Mouse (Mus musculus) limb, embryonic 13.5 days (tissue): Measurements from ENCODE around the gene Eif2b4. TPM values are rescaled to one million over a fixed set of nuclear protein-coding genes. Genes with fewer than 3 reads are reported as not detected.
A peak's percentile ranks its signal among the peaks of the same experiment; 100 is the strongest.

ENCODE experiments used
- ATAC-seq: fragments of 200-750 bp; cut with Nextera tagmentation; 2 replicates; pipeline ENCODE4 v1.8.0; 2017; ENCODE audit warnings: low read depth, moderate number of reproducible peaks, moderate TSS enrichment; ENCODE audit not compliant: low FRiP score
- H3K27ac ChIP-seq: fragments of 300-500 bp; sonication (generic); 2 replicates; pipeline ENCODE4 v1.5.1; 2015; ENCODE audit warnings: inconsistent platforms, mild to moderate bottlenecking, moderate library complexity
- H3K27me3 ChIP-seq: fragments of 300-500 bp; sonication (generic); 2 replicates; pipeline ENCODE4 v1.6.1; 2015; ENCODE audit warnings: mild to moderate bottlenecking, inconsistent platforms
- H3K36me3 ChIP-seq: fragments of 300-500 bp; sonication (generic); 2 replicates; pipeline ENCODE4 v1.6.1; 2015; ENCODE audit warnings: inconsistent platforms, mild to moderate bottlenecking, moderate library complexity
- H3K4me1 ChIP-seq: fragments of 300-500 bp; sonication (generic); 2 replicates; pipeline ENCODE4 v1.6.1; 2015; ENCODE audit warnings: inconsistent platforms
- H3K4me2 ChIP-seq: fragments of 300-500 bp; sonication (generic); replicated peaks from 2 replicates; pipeline ENCODE4 v1.6.1; 2015; ENCODE audit warnings: inconsistent platforms, mild to moderate bottlenecking, moderate library complexity
- H3K4me3 ChIP-seq: fragments of 300-500 bp; sonication (generic); 2 replicates; pipeline ENCODE4 v1.5.1; 2015; ENCODE audit warnings: moderate library complexity, mild to moderate bottlenecking, inconsistent platforms
- H3K9ac ChIP-seq: fragments of 300-500 bp; sonication (generic); 2 replicates; pipeline ENCODE4 v1.6.1; 2015; ENCODE audit warnings: mild to moderate bottlenecking, inconsistent platforms
- H3K9me3 ChIP-seq: fragments of 300-500 bp; sonication (generic); 2 replicates; pipeline ENCODE4 v1.6.1; 2016; ENCODE audit warnings: inconsistent platforms
- WGBS: fragments of 180-500 bp; shearing (Covaris S2); methylation state at CpG from one replicate; pipeline ENCODE4 v1.1.7; 2015; 5-methylcytosine and 5-hydroxymethylcytosine counted together
- polyA plus RNA-seq: library from polyadenylated mRNA; unstranded; fragments of >200 nt; fragmentation: Nextera tagmentation; extraction: Ambion mirVana; gene quantifications from 2 replicates; pipeline ENCODE4 v1.2.1, GENCODE M21; 2015

Eif2b4 gene
- polyA plus RNA-seq = 72.6 and 76.3 TPM in 2 replicates

DNA sequence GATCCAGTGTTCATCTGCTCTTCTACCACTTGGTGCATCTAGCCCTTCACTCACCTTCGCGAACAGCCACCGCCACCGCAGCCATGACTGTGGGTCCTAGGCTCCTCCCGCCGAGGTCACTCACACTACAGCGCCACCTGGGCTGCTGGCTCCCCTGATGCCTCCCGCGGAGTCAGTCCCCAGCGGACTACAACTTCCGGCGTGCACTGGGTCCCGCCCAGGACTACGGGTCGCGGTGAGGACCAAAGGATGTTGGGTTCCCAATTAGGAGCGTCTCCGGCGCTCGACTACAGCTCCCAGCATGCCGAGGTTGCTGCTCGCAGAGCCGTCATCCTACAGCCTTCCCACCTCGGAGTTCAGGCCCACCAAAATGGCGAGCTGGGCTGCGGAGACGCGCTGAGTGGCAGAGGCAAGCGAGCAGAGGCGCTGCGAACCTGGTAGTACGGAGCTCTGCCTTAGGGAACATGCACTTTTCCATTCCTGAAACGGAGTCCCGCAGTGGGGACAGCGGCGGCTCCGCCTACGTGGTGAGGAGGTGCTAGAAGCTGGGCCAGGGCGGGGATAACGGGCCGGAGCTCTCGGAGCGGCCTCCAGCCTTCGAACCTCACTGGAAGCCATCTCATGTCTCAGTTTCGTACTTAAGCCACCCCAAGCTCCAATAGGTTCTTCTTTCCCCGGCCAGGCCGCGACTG lies at the start of gene Eif2b4, which contains the start of gene Snx17:
Gene Eif2b4, minus strand, starts transcription at position 492 of the 692 bp plus-strand sequence.
Gene Snx17, plus strand, starts transcription at position 289 of the 692 bp plus-strand sequence.
- Histone ChIP-seq H3K4me1 (peaks cover 23% of the 10 kb centered on the region), H3K36me3 (peaks cover 69% of the 10 kb centered on the region), H3K9ac (peak within 1 kb of the TSS; percentile 95), H3K4me2 (peak within 1 kb of the TSS; percentile 90), H3K27ac (peak within 1 kb of the TSS; percentile 89), H3K9me3 (no peaks in the 10 kb centered on the region), H3K4me3 (peak within 1 kb of the TSS; percentile 93), H3K27me3 (no peaks in the 10 kb centered on the region)
- peak; percentile 97 for ATAC-seq
- WGBS = under 1% methylated on average over 48 of the region's 48 CpGs

DNA sequence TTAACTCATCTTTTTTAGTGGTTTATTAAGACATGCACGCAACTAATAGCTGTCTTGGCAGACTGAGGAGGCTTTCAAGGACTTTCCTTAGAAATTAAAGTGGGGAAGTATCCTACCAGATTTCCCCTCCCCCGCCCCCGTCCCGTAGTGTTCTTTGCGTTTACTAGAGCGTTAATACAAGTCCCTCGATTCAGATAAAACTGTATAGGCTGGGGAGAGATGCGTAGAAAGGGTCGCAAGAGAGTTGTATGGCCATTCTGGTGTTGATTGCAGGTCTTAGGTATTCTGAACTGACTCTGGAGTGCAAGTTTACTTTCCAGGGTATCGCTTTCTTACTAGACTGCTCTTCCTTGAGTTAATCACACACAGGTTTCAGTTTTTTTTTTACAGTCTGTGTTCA lies 49.0 kb upstream of the Eif2b4 start:
- Histone ChIP-seq H3K9me3 (no peaks in the 10 kb centered on the region), H3K4me1 (peaks cover 9% of the 10 kb centered on the region), H3K27ac (no peak overlapping the region), H3K9ac (peak overlapping the region; percentile 98), H3K4me2 (peak overlapping the region; percentile 93), H3K4me3 (peak overlapping the region; percentile 91), H3K27me3 (no peaks in the 10 kb centered on the region), H3K36me3 (peaks cover 36% of the 10 kb centered on the region)
- WGBS = 18% methylated on average over 10 of the region's 10 CpGs
- no peak for ATAC-seq

DNA sequence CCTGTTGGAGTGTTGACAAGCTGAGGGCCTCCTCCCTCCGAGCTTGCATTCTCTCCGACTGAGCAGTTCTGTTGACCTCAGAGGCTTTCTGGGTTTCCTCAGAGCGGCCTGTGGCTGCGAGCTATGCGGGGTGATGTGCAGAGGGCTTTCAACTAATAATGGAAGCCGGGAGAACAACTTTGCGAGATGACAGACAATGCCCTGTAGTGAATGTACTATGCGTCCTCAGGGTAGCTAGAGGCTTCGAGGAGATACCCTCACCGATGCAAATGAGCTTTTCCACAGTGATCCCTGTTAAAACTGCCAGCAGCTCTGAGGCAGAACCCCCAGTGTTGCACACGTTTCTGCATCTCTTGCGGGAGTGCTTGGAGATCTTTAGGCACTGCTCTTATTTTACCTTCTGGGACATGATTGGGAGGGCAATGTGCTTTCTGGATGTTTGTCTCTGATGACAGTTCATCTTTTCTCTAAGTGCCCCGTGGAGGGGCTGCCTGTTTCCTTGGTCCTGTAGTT lies 48.3 kb upstream of the Eif2b4 start:
- H3K9ac ChIP-seq = peak overlapping the region; percentile 98
- H3K4me1 ChIP-seq = peaks cover 9% of the 10 kb centered on the region
- peak overlapping the region; percentile 93 for H3K4me2 ChIP-seq
- H3K9me3 ChIP-seq = no peaks in the 10 kb centered on the region
- peak overlapping the region; percentile 98 for H3K27ac ChIP-seq
- no peak for ATAC-seq
- WGBS = under 1% methylated on average over 13 of the region's 13 CpGs
- peak overlapping the region; percentile 91 for H3K4me3 ChIP-seq
- peaks cover 30% of the 10 kb centered on the region for H3K36me3 ChIP-seq
- H3K27me3 ChIP-seq = no peaks in the 10 kb centered on the region

DNA sequence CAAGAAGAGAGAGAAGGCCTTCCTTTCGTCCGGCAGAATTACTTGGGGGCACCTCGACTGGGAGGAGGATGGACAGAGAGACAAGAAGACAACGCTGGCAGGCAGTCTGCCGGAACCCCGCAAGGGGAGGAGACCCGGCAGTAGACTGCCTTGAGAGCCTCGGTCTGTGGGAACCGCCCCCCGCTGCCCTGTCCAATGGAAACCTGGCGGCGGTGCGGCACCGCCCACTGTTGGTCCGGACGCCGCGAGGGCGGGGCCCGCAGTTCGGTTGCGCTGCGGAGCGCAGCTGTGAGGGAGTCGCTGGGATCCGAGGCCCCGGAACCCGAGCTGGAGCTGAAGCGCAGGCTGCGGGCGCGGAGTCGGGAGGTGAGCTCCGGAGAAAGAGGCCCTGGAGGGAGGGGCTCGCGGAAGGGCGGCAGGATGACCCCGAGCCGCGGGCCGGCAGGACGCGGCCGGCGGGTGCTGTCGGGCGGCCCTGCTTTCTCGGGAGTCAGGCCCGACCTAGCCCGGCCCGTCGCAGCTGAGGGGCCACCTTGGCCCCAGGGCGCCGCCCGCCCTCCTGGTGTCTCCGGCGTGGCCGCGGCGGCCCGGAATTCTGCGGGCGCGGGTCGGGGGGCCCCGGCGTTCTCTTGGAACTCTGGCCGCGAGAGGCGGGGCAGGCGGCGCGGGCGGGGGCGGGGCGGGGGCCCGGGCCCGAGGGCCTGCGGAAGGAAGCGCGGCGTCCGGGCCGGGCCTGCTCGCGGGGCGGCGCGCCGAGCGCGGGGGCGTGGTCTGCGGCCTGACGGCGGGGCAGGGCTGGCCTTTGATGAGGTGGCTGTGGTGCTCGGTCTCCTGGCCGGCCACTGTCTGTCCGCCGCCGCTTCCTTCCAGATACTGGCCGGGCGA lies 47.6 kb upstream of the Eif2b4 start, which contains the start of the genes Nrbp1 and Gm9970:
Gene Nrbp1, plus strand, starts transcription at position 228 of the 885 bp plus-strand sequence.
Gene Gm9970, minus strand, starts transcription at position 596 of the 885 bp plus-strand sequence.
- WGBS = under 1% methylated on average over 45 of the region's 103 CpGs
- no peaks in the 10 kb centered on the region for H3K27me3 ChIP-seq
- H3K4me2 ChIP-seq = peak within 1 kb of the TSS; percentile 93
- ATAC-seq = peak; percentile 99
- H3K4me3 ChIP-seq = peak within 1 kb of the TSS; percentile 91
- H3K9ac ChIP-seq = peak within 1 kb of the TSS; percentile 98
- H3K36me3 ChIP-seq = peaks cover 23% of the 10 kb centered on the region
- H3K9me3 ChIP-seq = no peaks in the 10 kb centered on the region
- H3K27ac ChIP-seq = peak within 1 kb of the TSS; percentile 98
- H3K4me1 ChIP-seq = peaks cover 9% of the 10 kb centered on the region

DNA sequence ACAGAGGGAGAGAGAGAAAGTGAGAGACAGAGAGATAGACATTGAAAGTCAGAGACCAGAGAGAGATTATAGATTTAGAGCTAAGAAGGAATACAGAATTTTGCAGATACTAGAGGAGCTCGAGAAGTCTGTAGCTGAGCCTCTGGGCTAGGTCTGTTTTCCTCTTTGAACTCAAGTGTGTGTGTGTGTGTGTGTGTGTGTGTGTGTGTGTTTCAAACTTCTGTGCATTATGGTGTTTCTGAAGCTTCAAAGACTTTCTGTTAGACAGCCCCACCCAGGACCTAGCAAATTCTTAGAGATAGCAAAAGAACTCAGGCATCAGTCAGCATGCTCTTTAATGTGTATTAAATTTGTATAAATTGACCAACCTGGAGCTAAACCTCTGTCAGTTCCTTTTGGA lies 33.4 kb upstream of the Eif2b4 start:
- no peak overlapping the region for H3K4me3 ChIP-seq

DNA sequence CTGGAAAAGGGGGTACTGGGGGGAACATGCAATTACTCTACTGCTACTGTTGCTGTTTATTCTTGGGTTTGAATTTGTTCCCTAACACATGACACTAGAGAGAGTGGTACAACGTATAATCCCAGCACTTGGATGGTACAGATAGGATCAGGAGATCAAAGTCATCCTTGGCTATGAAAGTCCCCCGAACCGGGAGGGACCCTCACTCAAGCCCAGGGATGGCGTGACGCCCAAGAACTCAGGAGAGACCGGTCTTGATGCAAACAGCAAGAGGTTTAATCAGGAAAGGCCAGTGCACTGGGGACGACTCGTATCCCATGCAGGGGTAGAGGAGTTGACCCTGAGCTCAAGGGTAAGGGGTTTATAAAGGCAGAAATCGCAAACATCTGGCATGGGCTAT lies 29.5 kb upstream of the Eif2b4 start:
- 87% methylated on average over 9 of the region's 9 CpGs for WGBS
- H3K36me3 ChIP-seq = no peaks in the 10 kb centered on the region
- H3K9me3 ChIP-seq = no peaks in the 10 kb centered on the region
- no peak overlapping the region for H3K4me2 ChIP-seq
- no peak for ATAC-seq
- peaks cover 9% of the 10 kb centered on the region for H3K4me1 ChIP-seq
- no peak overlapping the region for H3K9ac ChIP-seq
- no peak overlapping the region for H3K27ac ChIP-seq
- no peaks in the 10 kb centered on the region for H3K27me3 ChIP-seq
- H3K4me3 ChIP-seq = no peak overlapping the region

More for the DNA sequence above, 33.4 kb upstream of the Eif2b4 start:
- Histone ChIP-seq H3K4me2 (no peak overlapping the region), H3K36me3 (no peaks in the 10 kb centered on the region), H3K9ac (no peak overlapping the region), H3K27ac (no peak overlapping the region), H3K4me1 (no peaks in the 10 kb centered on the region), H3K27me3 (no peaks in the 10 kb centered on the region), H3K9me3 (no peaks in the 10 kb centered on the region)
- 62% methylated on average over 1 of the region's 1 CpGs for WGBS
- no peak for ATAC-seq

DNA sequence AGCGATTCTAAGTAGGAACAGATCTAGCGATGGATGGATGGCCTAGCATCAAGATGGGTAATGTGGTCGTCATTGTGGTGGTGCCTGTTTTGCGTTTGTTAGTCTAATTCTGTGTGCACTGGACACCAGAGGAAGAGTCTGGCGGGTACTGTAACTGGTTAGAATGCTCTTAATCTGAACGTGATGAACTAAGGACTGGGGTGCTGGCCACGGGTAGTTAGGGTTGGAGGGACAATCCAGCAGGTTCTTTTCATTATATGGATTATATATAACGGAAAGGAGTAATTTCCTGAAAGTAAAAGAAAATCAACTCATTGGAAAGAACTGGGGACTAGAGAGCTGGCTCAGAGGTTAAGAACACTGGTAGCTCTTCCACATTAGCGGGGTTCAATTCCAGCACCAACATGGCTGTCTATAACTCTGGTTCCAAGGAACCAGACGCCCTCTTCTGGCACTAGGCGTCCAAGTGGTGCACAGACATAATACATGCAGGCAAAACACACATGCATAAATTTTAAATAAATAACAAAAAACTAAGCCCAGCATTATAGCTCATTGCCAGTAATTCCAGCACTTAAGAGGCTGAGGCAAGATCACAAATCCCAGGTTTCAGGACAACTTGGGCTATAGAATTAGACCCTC lies 28.2 kb upstream of the Eif2b4 start:
- peak overlapping the region; percentile 76 for H3K9ac ChIP-seq
- H3K27ac ChIP-seq = peak overlapping the region; percentile 92
- ATAC-seq = no peak
- H3K4me3 ChIP-seq = peak overlapping the region; percentile 99
- no peaks in the 10 kb centered on the region for H3K27me3 ChIP-seq
- no peaks in the 10 kb centered on the region for H3K36me3 ChIP-seq
- 15% methylated on average over 11 of the region's 11 CpGs for WGBS
- H3K9me3 ChIP-seq = no peaks in the 10 kb centered on the region
- H3K4me1 ChIP-seq = peaks cover 9% of the 10 kb centered on the region
- H3K4me2 ChIP-seq = peak overlapping the region; percentile 76

DNA sequence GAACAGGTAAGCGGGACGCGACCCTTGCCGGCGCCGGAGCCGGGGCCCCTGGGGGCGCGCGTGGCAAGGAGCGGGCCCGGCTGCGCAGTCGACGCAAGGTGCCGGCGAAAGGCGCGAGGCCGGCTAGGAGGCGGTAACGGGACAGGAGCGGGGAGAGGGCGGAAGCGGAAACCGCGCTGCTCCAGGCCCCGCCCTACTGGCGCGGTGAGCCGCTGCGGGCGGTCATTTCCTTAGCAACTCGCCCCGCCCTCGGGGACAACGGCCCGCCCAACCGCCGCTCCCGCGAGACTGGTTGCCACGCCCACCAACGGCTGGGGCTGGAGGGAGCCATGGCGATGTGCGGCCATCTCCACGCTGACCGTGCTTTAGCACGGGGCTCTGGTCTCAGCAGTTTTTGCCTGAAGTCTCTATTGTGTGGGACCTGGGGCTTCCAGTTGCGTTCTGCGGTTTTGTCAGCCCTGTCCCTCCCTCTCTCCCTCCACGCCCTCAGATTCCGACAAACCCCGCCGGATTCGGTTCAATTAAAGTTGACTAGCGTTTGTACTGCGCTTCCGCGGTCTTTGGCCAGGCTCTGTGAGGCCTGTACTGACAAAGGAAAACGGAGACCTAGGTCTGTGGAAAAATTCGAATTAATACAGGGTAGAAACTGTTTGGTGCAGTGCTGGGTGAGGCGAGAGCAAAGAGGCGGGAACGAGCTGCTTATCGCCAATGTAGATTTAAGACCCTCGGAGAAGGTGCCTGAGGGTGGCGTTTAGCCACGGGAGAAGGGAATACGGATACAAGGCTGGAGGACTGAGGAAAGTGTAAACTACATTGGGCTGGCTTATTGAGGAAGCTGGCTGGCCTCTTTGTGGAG lies 27.4 kb upstream of the Eif2b4 start, which contains the start of gene Ppm1g:
Gene Ppm1g, minus strand, starts transcription at position 240 of the 856 bp plus-strand sequence.
- Histone ChIP-seq H3K27ac (peak within 1 kb of the TSS; percentile 92), H3K4me2 (peak within 1 kb of the TSS; percentile 76), H3K9me3 (no peaks in the 10 kb centered on the region), H3K9ac (peak within 1 kb of the TSS; percentile 94), H3K4me3 (peak within 1 kb of the TSS; percentile 99), H3K27me3 (no peaks in the 10 kb centered on the region), H3K36me3 (no peaks in the 10 kb centered on the region), H3K4me1 (peaks cover 9% of the 10 kb centered on the region)
- WGBS = under 1% methylated on average over 70 of the region's 70 CpGs
- peak; percentile 96 for ATAC-seq

DNA sequence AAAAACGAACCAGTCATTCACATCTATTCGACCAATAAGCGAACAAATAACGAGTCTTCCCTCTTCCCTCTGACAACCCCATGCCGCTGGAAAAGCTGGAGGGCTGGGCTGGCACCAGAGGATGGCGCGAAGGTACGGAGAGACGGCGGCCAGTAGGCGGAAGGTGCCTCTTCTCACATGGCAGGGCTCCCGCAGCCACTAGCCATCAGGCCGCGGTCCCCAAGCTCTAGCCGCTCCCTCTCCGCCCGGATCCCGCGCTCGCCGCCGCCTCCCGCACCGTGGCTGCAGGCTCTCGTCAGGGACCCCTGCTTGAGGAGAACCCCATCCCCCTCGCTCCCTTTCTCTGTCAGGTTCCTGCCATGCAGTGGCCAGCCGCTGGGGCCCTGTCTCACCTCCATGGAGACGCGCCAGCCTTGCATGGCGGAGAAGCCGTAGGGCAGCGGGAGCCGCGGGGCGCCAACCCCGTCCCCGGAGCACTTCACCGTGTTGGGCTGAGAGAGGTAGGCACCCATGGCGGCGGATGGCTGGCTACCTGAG lies 26.7 kb upstream of the Eif2b4 start:
- peak; percentile 49 for ATAC-seq
- no peaks in the 10 kb centered on the region for H3K27me3 ChIP-seq
- peak overlapping the region; percentile 99 for H3K4me3 ChIP-seq
- no peaks in the 10 kb centered on the region for H3K36me3 ChIP-seq
- peaks cover 9% of the 10 kb centered on the region for H3K4me1 ChIP-seq
- peak overlapping the region; percentile 92 for H3K27ac ChIP-seq
- WGBS = under 1% methylated on average over 40 of the region's 40 CpGs
- peak overlapping the region; percentile 94 for H3K9ac ChIP-seq
- peak overlapping the region; percentile 76 for H3K4me2 ChIP-seq
- no peaks in the 10 kb centered on the region for H3K9me3 ChIP-seq

DNA sequence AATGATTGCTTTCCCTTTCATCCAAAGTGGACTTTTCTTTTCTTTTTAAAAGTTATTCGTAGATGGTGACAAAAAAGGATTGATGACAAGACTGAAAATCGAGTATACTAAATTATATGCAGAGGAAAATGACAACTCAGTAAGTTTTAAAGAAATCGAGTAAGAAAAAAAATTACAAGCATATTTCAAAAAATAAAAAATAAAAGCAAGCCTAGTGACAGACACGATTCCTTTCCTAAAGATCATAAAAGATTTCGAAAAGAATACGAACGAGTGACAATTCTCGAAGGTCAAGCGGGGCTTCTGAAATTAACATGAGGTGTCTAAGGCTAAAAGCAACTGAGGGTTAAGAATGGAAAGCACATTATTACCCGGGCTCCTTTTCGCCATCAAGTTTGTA lies 26.2 kb upstream of the Eif2b4 start:
- Histone ChIP-seq H3K9me3 (no peaks in the 10 kb centered on the region), H3K36me3 (no peaks in the 10 kb centered on the region), H3K27me3 (no peaks in the 10 kb centered on the region), H3K27ac (peak overlapping the region; percentile 92; the same call in 1 of the 2 replicates), H3K4me1 (peaks cover 9% of the 10 kb centered on the region), H3K4me2 (peak overlapping the region; percentile 76), H3K4me3 (peak overlapping the region; percentile 99), H3K9ac (peak overlapping the region; percentile 94)
- WGBS = under 1% methylated on average over 11 of the region's 11 CpGs
- ATAC-seq = no peak
